Mouse (Mus musculus) ES-Bruce4 (cell line): ENCODE measurements around the gene Dicer1.

Experiments
- CTCF ChIP-seq: IDR thresholded peaks from one replicate; pipeline ENCODE4 v1.8.1; 2011; ENCODE audit warnings: low read depth, low read length
- POLR2A ChIP-seq: IDR thresholded peaks from one replicate; pipeline ENCODE4 v1.8.1; 2011; ENCODE audit warnings: low read length; ENCODE audit not compliant: insufficient read depth

DNA sequence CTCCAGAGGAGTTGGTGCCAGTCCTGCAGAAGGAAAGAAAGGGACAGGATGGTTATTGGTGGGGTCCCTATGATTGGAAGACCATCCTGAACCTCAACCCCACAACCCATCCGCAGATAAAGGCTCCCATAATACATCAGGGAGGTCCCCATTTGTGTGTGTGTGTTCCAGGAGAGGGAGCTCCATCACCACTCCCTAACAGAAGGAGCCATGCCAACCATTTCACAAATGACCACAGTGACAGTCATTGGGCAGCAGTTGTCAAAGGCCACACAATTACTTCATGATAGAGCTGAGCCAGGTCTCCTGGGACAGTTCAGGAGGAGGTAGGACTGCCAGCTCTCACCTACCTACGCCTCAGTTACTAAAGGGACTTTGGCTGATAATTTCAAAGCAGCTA is 20.2 kb upstream of the Dicer1 start:
- TF ChIP-seq CTCF = no peak
- TF ChIP-seq POLR2A = no peak
